Mouse (Mus musculus): ENCODE measurements around the gene Gstm5.

DNA sequence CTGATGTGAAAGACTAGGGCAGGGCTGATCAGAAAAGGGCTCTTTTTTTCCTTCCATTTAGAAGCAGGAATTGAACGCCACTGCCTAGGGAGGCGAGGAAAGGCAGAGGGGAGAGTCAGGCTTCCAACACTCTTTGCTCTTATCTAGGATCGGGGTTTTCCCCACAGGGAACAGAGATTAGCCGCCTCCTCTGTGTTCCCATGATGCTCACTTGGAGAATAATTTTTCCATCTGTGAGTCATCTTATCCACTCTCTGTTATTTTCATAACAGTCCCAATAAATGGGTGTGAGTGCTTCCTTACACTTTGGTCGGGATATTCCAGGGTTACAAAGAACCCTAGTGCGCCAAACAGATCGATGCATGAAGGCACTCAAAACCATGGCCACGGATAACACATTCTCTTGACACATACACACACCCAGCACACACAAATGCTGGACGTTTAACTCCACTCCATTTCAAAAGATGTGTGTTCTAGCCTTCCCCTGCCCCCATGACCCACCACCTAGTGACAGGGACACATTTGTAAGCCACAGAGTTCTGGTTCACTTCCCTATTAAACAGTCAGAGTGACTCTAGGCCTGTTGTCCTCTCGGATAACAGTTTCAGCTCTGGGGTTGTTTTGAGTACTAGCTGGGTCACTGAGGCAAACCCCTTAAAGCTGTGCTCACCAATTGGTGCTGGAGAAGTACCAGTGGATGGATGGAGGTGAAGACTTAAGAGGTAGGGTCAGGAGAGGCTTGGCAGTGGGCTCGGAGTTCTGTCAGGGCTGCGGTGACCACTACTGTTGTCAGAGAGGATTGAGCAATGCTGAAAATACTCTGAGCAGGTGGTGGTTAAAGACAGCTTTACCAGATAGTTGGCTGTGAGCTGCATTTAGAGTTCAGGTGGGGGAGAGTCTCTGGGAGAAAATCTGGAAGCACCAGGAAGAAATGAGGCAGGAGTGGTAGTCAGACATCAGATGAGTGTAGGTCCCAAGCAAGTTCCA lies 17.6 kb upstream of the Gstm5 start:
- TF ChIP-seq CTCF (IDR thresholded peaks at IDR 0.05; ENCODE audit: low read depth, low read length), result no peak
- TF ChIP-seq POLR2A (IDR thresholded peaks at IDR 0.05; ENCODE audit: borderline replicate concordance, low read depth, low read length), result no peak
